Mouse (Mus musculus) effector memory CD4-positive, alpha-beta T cell, adult 7 months (primary cell): ENCODE results near the gene Grm4. TPM values are rescaled to one million over a fixed set of nuclear protein-coding genes. Genes with fewer than 3 reads are reported as not detected.

Experiments
- polyA plus RNA-seq: library from polyadenylated mRNA; unstranded; fragments of 100-300 nt; shearing (Covaris generic); gene quantifications from one replicate; pipeline ENCODE4 v1.2.1, GENCODE M21; 2017

The Grm4 gene
- 0.27 TPM for polyA plus RNA-seq

GRCm38 (mm10) chr17:27521303-27521702, at the start of gene Grm4:
Gene Grm4, minus strand, starts transcription at chr17:27521403.

GRCm38 (mm10) chr17:27565163-27565941, 44.1 kb upstream of the Grm4 start, which contains the start of gene AI413582:
Gene AI413582, minus strand, starts transcription at chr17:27565756.

GRCm38 (mm10) chr17:27556315-27557011, 35.3 kb upstream of the Grm4 start, which contains the start of gene Hmga1:
Gene Hmga1, plus strand, starts transcription at chr17:27556497.

Other genes with a start within 250 kb of the Grm4 start
- 55.6 TPM for gene Hmga1, start 35.1 kb upstream of the Grm4 start, polyA plus RNA-seq
- 100 TPM for gene AI413582, start 44.4 kb upstream of the Grm4 start, polyA plus RNA-seq
- 60.5 TPM for gene Nudt3, start 102.1 kb upstream of the Grm4 start, polyA plus RNA-seq
- gene RPS10-NUDT3, start 113.8 kb upstream of the Grm4 start, polyA plus RNA-seq: not detected
- 979 TPM for gene Rps10, start 115.3 kb upstream of the Grm4 start, polyA plus RNA-seq
- gene Pacsin1, start 134.1 kb upstream of the Grm4 start, polyA plus RNA-seq: 14.1 TPM
- not detected for gene Spdef, start 207.6 kb upstream of the Grm4 start, polyA plus RNA-seq